Mouse (Mus musculus) heart, adult 11 months (tissue): ENCODE measurements at regions not wholly inside any gene's neighbourhood (a gene's known extent, or its start where the extent isn't known, plus 50 kb on each side); places are given as distances from the start of the nearest gene placed in this dataset.

Source experiments
- DNase-seq: peaks from one replicate; pipeline ENCODE4 v3.0.0; 2022

- DNase-seq, result no peak
These were observed 217.9 kb upstream of the Impg1 start for GRCm38 (mm10) chr9:80683030-80683692.

- no peak for DNase-seq
These were observed 216.4 kb upstream of the Impg1 start for GRCm38 (mm10) chr9:80681709-80682108.

- DNase-seq, result no peak
These were observed 206.2 kb upstream of the Impg1 start for GRCm38 (mm10) chr9:80671483-80671882.

- DNase-seq, result no peak
These were observed 203.4 kb upstream of the Impg1 start for GRCm38 (mm10) chr9:80668575-80669248.

- no peak for DNase-seq
These were observed 193.5 kb upstream of the Impg1 start for GRCm38 (mm10) chr9:80658755-80659154.

GRCm38 (mm10) chr9:80615114-80615513 lies 149.8 kb upstream of the Impg1 start:
- no peak for DNase-seq

GRCm38 (mm10) chr9:80600019-80600418 lies 134.7 kb upstream of the Impg1 start:
- DNase-seq, result no peak

GRCm38 (mm10) chr9:80565388-80566024 lies 100.2 kb upstream of the Impg1 start:
- DNase-seq, result no peak

GRCm38 (mm10) chr9:80563655-80564054 lies 98.4 kb upstream of the Impg1 start:
- no peak for DNase-seq

- DNase-seq, result no peak
These were observed 90.3 kb upstream of the Impg1 start for GRCm38 (mm10) chr9:80555531-80556067.
